Mouse (Mus musculus) heart, embryonic 12.5 days (tissue): Measurements from ENCODE around the gene Cyp4f39. TPM values are rescaled to one million over a fixed set of nuclear protein-coding genes. Genes with fewer than 3 reads are reported as not detected.

Experiments used
- ATAC-seq: fragments of 200-750 bp; cut with Nextera tagmentation; 2 replicates; pipeline ENCODE4 v1.8.0; 2017; ENCODE audit warnings: moderate TSS enrichment, moderate library complexity; ENCODE audit not compliant: insufficient number of reproducible peaks, low FRiP score
- H3K27ac ChIP-seq: fragments of 300-500 bp; sonication (generic); 2 replicates; pipeline ENCODE4 v1.5.1; 2016; ENCODE audit warnings: mild to moderate bottlenecking, moderate library complexity; ENCODE audit not compliant: poor library complexity, severe bottlenecking
- H3K27me3 ChIP-seq: fragments of 300-500 bp; sonication (generic); replicated peaks from 2 replicates; pipeline ENCODE4 v1.6.1; 2016; ENCODE audit warnings: mild to moderate bottlenecking, moderate library complexity
- H3K36me3 ChIP-seq: fragments of 300-500 bp; sonication (generic); 2 replicates; pipeline ENCODE4 v1.6.1; 2016; ENCODE audit warnings: mild to moderate bottlenecking, moderate library complexity
- H3K4me1 ChIP-seq: fragments of 300-500 bp; sonication (generic); replicated peaks from 2 replicates; pipeline ENCODE4 v1.6.1; 2016; ENCODE audit warnings: mild to moderate bottlenecking
- H3K4me2 ChIP-seq: fragments of 300-500 bp; sonication (generic); 2 replicates; pipeline ENCODE4 v1.6.1; 2016; ENCODE audit warnings: mild to moderate bottlenecking, moderate library complexity
- H3K4me3 ChIP-seq: fragments of 300-500 bp; sonication (generic); 2 replicates; pipeline ENCODE4 v1.5.1; 2016; ENCODE audit warnings: mild to moderate bottlenecking
- H3K9ac ChIP-seq: fragments of 300-500 bp; sonication (generic); 2 replicates; pipeline ENCODE4 v1.6.1; 2016; ENCODE audit warnings: mild to moderate bottlenecking, moderate library complexity
- H3K9me3 ChIP-seq: fragments of 300-500 bp; sonication (generic); replicated peaks from 2 replicates; pipeline ENCODE4 v1.6.1; 2016; ENCODE audit warnings: mild to moderate bottlenecking, moderate library complexity
- WGBS: fragments of 180-500 bp; shearing (Covaris S2); methylation state at CpG from one replicate; pipeline ENCODE4 v1.1.7; 2016; 5-methylcytosine and 5-hydroxymethylcytosine counted together
- polyA plus RNA-seq: library from polyadenylated mRNA; unstranded; fragments of >200 nt; fragmentation: Nextera tagmentation; extraction: Ambion mirVana; gene quantifications from 2 replicates; pipeline ENCODE4 v1.2.1, GENCODE M21; 2016

Gene Cyp4f39
- 0.26 and 0.42 TPM in 2 replicates for polyA plus RNA-seq

GRCm38 (mm10) chr17:32452482-32452881, at the start of gene Cyp4f39:
Gene Cyp4f39 (plus strand): TSS chr17:32452723.
- no peak for ATAC-seq
- 3% methylated on average over 19 of the region's 19 CpGs for WGBS
- H3K9ac ChIP-seq, result peak within 1 kb of the TSS; percentile 32; the same call in 1 of the 2 replicates
- H3K4me3 ChIP-seq, result peak within 1 kb of the TSS; percentile 28
- H3K27ac ChIP-seq, result no peak within 1 kb of the TSS
- H3K9me3 ChIP-seq, result peaks cover under 1% of the 10 kb centered on the region; the same call in 1 of the 2 replicates
- H3K4me1 ChIP-seq, result peaks cover 5% of the 10 kb centered on the region
- peaks cover 41% of the 10 kb centered on the region for H3K27me3 ChIP-seq
- no peaks in the 10 kb centered on the region for H3K36me3 ChIP-seq
- peak within 1 kb of the TSS; percentile 72 for H3K4me2 ChIP-seq

- Histone ChIP-seq H3K9ac (no peak overlapping the region), H3K4me3 (no peak overlapping the region), H3K4me2 (no peak overlapping the region), H3K4me1 (no peaks in the 10 kb centered on the region), H3K27ac (no peak overlapping the region), H3K27me3 (peaks cover 21% of the 10 kb centered on the region), H3K36me3 (no peaks in the 10 kb centered on the region), H3K9me3 (no peaks in the 10 kb centered on the region)
- no peak; the same call in 1 of the 2 replicates for ATAC-seq
- 63% methylated on average over 11 of the region's 11 CpGs for WGBS
These were observed 49.8 kb upstream of the Cyp4f39 start for GRCm38 (mm10) chr17:32402779-32403157.

DNA sequence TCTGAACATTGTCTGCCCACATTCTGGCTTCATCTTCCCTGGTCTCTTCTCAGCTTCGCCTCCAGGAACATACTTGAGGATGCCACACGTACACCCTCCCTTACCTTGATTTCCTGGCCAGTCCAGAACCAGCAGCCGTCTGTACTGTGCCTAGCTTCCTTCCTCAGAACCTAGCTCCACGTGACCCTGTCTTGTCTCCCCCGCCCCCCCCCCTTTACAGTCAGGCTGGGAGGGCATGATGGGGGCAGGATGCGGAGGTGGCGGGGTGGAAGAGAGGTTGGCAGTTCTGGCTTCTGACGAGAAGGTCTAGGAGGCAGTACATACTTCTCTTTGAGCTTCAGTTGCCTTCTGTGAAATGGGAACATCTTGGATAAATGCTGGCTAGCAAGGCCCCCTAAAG, 49.1 kb upstream of the Cyp4f39 start, which contains the start of gene Rasal3:
Rasal3 (minus strand) TSS at position 167 of the 400 bp plus-strand sequence.
- H3K9me3 ChIP-seq, result no peaks in the 10 kb centered on the region
- H3K4me3 ChIP-seq, result no peak within 1 kb of the TSS
- peaks cover 15% of the 10 kb centered on the region for H3K27me3 ChIP-seq
- 63% methylated on average over 8 of the region's 8 CpGs for WGBS
- no peak within 1 kb of the TSS for H3K27ac ChIP-seq
- H3K4me1 ChIP-seq, result no peaks in the 10 kb centered on the region
- no peak within 1 kb of the TSS for H3K9ac ChIP-seq
- no peak within 1 kb of the TSS for H3K4me2 ChIP-seq
- no peaks in the 10 kb centered on the region for H3K36me3 ChIP-seq
- no peak for ATAC-seq

DNA sequence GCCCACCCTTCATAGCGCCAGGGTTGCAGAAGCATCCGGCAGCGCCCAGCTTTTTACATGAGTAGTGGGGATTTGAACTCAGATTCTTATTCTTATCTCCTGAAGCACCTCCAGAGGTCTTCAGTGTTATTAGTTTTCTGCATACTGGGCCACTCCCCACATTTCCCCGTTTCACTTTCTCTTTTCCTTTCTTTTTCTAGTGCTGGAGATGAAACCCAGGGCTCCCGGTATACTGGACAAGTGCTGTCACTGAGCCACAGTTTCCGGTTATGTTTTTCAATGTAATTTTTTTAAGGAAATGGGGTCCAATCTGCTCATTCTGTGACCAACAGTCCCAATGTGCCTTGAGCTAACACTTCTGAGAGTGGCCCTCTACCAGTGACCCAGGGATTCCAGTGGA, 40.6 kb upstream of the Cyp4f39 start:
- 0 out of 2 replicates have a peak, but pooled peaks cover 4% of the 10 kb centered on the region for H3K4me1 ChIP-seq
- H3K4me2 ChIP-seq, result no peak overlapping the region
- no peaks in the 10 kb centered on the region for H3K9me3 ChIP-seq
- H3K27me3 ChIP-seq, result peaks cover 29% of the 10 kb centered on the region
- WGBS, result 85% methylated on average over 6 of the region's 6 CpGs
- ATAC-seq, result no peak
- H3K9ac ChIP-seq, result no peak overlapping the region
- no peak overlapping the region for H3K4me3 ChIP-seq
- H3K36me3 ChIP-seq, result no peaks in the 10 kb centered on the region
- H3K27ac ChIP-seq, result no peak overlapping the region

DNA sequence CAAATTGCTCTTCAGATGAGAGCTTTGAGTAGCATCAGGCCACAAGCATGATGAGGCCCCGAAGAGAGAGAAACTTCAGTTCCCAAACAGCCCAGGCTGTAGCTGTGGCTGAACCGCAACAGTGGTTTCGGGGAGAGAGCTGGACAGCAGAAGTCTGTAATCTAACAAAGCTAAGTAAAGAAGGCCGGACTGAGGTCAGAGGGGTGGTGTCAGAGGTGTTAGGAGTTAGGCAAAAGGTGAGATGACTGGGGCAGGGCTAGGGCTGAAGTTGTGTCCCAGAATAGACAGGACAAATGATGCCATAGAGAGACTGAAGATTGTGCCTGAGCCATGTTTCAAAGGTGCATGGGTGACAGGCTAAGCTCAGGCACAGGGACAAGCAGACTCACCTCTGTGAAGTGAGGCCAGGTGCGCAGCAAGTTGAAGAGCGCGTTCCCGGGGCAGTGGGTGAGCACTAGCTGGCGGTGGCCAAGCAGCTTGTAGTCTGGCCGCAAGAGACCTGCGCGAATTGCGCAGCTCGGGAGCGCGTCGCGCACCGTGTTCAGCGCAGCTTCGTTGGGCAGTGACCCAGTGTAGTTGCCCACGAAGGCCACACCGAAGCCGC, 37.0 kb upstream of the Cyp4f39 start:
- Histone ChIP-seq H3K4me2 (peak overlapping the region; percentile 40; the same call in 1 of the 2 replicates), H3K9me3 (no peaks in the 10 kb centered on the region), H3K27ac (no peak overlapping the region), H3K4me3 (peak overlapping the region; percentile 17), H3K4me1 (0 out of 2 replicates have a peak, but pooled peaks cover 4% of the 10 kb centered on the region), H3K36me3 (no peaks in the 10 kb centered on the region), H3K9ac (no peak overlapping the region), H3K27me3 (peaks cover 41% of the 10 kb centered on the region)
- no peak for ATAC-seq
- WGBS, result 23% methylated on average over 24 of the region's 24 CpGs

DNA sequence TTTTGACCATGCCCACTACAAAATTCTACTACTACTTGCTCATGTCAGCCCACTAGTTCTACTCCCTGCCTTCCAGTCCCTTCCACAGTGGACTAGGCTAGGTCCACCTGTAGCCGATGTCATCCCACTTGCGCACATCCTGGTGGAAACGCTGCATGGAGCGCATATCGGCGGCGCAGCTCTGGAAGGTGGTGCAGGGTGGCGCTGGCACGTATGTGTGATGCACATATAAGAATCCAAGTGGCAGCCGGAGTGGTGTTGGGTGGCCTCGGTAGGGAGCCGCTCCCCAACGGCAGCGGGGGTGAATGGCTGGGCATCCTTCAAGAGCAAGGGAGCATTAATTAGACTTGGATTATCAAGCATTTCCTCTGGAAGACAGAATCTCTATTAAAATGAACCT, 35.8 kb upstream of the Cyp4f39 start:
- no peak overlapping the region for H3K4me2 ChIP-seq
- H3K36me3 ChIP-seq, result no peaks in the 10 kb centered on the region
- no peaks in the 10 kb centered on the region for H3K9me3 ChIP-seq
- WGBS, result 88% methylated on average over 14 of the region's 14 CpGs
- 0 out of 2 replicates have a peak, but pooled peaks cover 4% of the 10 kb centered on the region for H3K4me1 ChIP-seq
- H3K4me3 ChIP-seq, result no peak overlapping the region
- H3K9ac ChIP-seq, result no peak overlapping the region
- ATAC-seq, result no peak
- H3K27ac ChIP-seq, result no peak overlapping the region
- H3K27me3 ChIP-seq, result peaks cover 41% of the 10 kb centered on the region

GRCm38 (mm10) chr17:32419989-32420388, 32.5 kb upstream of the Cyp4f39 start:
- H3K36me3 ChIP-seq, result no peaks in the 10 kb centered on the region
- no peak overlapping the region for H3K4me2 ChIP-seq
- 0 out of 2 replicates have a peak, but pooled peaks cover 4% of the 10 kb centered on the region for H3K4me1 ChIP-seq
- H3K4me3 ChIP-seq, result no peak overlapping the region
- ATAC-seq, result no peak
- WGBS, result 61% methylated on average over 2 of the region's 2 CpGs
- H3K27ac ChIP-seq, result no peak overlapping the region
- no peak overlapping the region for H3K9ac ChIP-seq
- peaks cover 31% of the 10 kb centered on the region for H3K27me3 ChIP-seq
- no peaks in the 10 kb centered on the region for H3K9me3 ChIP-seq

DNA sequence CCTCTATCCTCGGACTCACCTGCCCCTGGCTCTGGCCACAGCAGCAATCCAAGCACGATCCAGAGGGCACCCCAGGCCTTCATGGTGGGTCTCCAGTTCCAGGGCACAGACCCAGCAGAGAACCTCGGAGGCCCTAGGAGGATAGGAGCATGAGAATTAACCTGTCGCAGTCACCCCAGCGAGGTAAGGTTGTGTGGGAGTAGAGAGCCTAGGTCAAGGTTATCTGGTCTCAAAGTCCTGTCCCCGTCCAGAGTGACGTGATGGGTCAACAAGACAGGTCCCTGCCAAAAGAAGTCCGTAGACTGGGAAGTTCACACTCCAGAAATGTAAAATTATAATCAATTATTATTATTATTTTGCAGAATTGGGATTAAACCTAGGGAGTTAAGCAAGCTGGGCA, 31.7 kb upstream of the Cyp4f39 start:
- H3K36me3 ChIP-seq, result no peaks in the 10 kb centered on the region
- WGBS, result 73% methylated on average over 8 of the region's 8 CpGs
- no peak for ATAC-seq
- 0 out of 2 replicates have a peak, but pooled peaks cover 2% of the 10 kb centered on the region for H3K4me1 ChIP-seq
- H3K9ac ChIP-seq, result no peak overlapping the region
- no peak overlapping the region for H3K27ac ChIP-seq
- H3K4me3 ChIP-seq, result no peak overlapping the region
- H3K4me2 ChIP-seq, result no peak overlapping the region
- no peaks in the 10 kb centered on the region for H3K9me3 ChIP-seq
- H3K27me3 ChIP-seq, result peaks cover 23% of the 10 kb centered on the region

DNA sequence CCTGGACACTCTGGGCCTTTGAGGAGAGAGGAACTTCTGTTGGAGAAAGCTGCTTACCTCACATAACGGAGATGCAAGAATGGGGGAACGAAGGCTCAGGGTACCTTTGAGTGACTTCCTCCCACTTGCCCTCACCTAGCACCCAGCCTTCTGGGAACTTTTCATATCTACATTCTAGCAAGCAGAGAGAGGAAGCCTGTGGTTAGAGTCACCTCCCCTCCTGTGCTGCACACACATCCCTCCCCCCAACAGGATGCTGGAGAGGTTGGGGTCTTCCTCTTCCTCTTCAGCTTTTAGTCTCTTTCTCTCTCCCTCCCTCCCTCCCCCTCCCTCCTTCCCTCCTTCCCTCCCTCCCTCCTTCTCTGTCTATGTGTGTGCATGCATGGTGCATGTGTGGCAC, 28.5 kb upstream of the Cyp4f39 start, which contains the start of gene Pglyrp2:
Pglyrp2 (minus strand) TSS at position 134 of the 400 bp plus-strand sequence.
- H3K27me3 ChIP-seq, result peaks cover 7% of the 10 kb centered on the region; the same call in 1 of the 2 replicates
- no peak within 1 kb of the TSS for H3K4me2 ChIP-seq
- no peak within 1 kb of the TSS for H3K4me3 ChIP-seq
- no peaks in the 10 kb centered on the region for H3K9me3 ChIP-seq
- no peaks in the 10 kb centered on the region for H3K36me3 ChIP-seq
- no peaks in the 10 kb centered on the region for H3K4me1 ChIP-seq
- no peak within 1 kb of the TSS for H3K27ac ChIP-seq
- WGBS, result 81% methylated on average over 2 of the region's 2 CpGs
- no peak for ATAC-seq
- no peak within 1 kb of the TSS for H3K9ac ChIP-seq

GRCm38 (mm10) chr17:32426610-32427009, 25.9 kb upstream of the Cyp4f39 start:
- Histone ChIP-seq H3K27ac (no peak overlapping the region), H3K9me3 (no peaks in the 10 kb centered on the region), H3K4me1 (no peaks in the 10 kb centered on the region), H3K27me3 (peaks cover 7% of the 10 kb centered on the region; the same call in 1 of the 2 replicates), H3K4me3 (no peak overlapping the region), H3K9ac (no peak overlapping the region), H3K36me3 (no peaks in the 10 kb centered on the region), H3K4me2 (no peak overlapping the region)
- no peak for ATAC-seq

DNA sequence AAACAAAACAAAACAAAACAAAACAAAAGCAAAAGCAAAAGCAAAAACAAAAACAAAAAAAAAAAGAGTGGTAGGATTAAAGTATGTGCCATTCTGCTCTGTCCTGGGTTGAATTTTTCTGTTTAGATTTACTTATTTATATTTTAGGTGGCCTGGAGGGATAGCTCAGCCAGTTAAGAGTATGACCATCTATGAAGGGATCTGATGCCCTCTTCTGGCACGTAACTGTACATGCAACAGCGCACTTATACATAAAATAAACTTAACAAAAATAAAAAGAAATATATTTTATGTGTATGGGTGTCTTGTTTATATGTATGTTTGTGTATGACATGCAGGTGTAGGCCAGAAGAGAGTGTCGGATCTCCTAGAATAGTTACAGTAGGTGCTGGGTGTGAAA, 20.6 kb upstream of the Cyp4f39 start:
- no peak for ATAC-seq
- 44% methylated on average over 3 of the region's 3 CpGs for WGBS
- H3K27me3 ChIP-seq, result peaks cover 3% of the 10 kb centered on the region; the same call in 1 of the 2 replicates

More for the DNA sequence above, 20.6 kb upstream of the Cyp4f39 start:
- Histone ChIP-seq H3K4me3 (no peak overlapping the region), H3K4me2 (no peak overlapping the region), H3K9me3 (no peaks in the 10 kb centered on the region), H3K9ac (no peak overlapping the region), H3K27ac (no peak overlapping the region), H3K36me3 (no peaks in the 10 kb centered on the region), H3K4me1 (no peaks in the 10 kb centered on the region)
